Mouse (Mus musculus) neural tube, embryonic 14.5 days (tissue): ENCODE measurements around the gene Maml3. TPM values are rescaled to one million over a fixed set of nuclear protein-coding genes. Genes with fewer than 3 reads are reported as not detected.
A peak's percentile ranks its signal among the peaks of the same experiment; 100 is the strongest.

ENCODE experiments used
- ATAC-seq: fragments of 200-750 bp; cut with Nextera tagmentation; 2 replicates; pipeline ENCODE4 v1.8.0; 2017; ENCODE audit warnings: low read depth, mild to moderate bottlenecking, moderate TSS enrichment, moderate library complexity
- H3K27ac ChIP-seq: fragments of 300-500 bp; sonication (generic); 2 replicates; pipeline ENCODE4 v1.5.1; 2014; ENCODE audit warnings: low read depth, mild to moderate bottlenecking, control low read depth, low read length, moderate library complexity, mixed read lengths
- H3K27me3 ChIP-seq: fragments of 300-500 bp; sonication (generic); 2 replicates; pipeline ENCODE4 v1.6.1; 2014; ENCODE audit warnings: low read length; ENCODE audit not compliant: control insufficient read depth, insufficient read depth
- H3K36me3 ChIP-seq: fragments of 300-500 bp; sonication (generic); 2 replicates; pipeline ENCODE4 v1.6.1; 2014; ENCODE audit warnings: low read length, mixed read lengths; ENCODE audit not compliant: control insufficient read depth, insufficient read depth
- H3K4me1 ChIP-seq: fragments of 300-500 bp; sonication (generic); 2 replicates; pipeline ENCODE4 v1.6.1; 2014; ENCODE audit warnings: low read length; ENCODE audit not compliant: control insufficient read depth, insufficient read depth
- H3K4me2 ChIP-seq: fragments of 300-500 bp; sonication (generic); 2 replicates; pipeline ENCODE4 v1.6.1; 2014; ENCODE audit warnings: mild to moderate bottlenecking, low read depth, low read length, control low read depth
- H3K4me3 ChIP-seq: fragments of 300-500 bp; sonication (generic); 2 replicates; pipeline ENCODE4 v1.5.1; 2014; ENCODE audit warnings: low read depth, low read length, control low read depth, mixed read lengths
- H3K9ac ChIP-seq: fragments of 300-500 bp; sonication (generic); replicated peaks from 2 replicates; pipeline ENCODE4 v1.6.1; 2014; ENCODE audit warnings: low read depth, mild to moderate bottlenecking, control low read depth, low read length, mixed read lengths
- H3K9me3 ChIP-seq: fragments of 300-500 bp; sonication (generic); 2 replicates; pipeline ENCODE4 v1.6.1; 2016; ENCODE audit warnings: low read length; ENCODE audit not compliant: control insufficient read depth
- WGBS: fragments of 180-500 bp; shearing (Covaris S2); extraction: QIAGEN DNeasy Blood & Tissue Kit; methylation state at CpG from one replicate; pipeline ENCODE4 v1.1.7; 2014; 5-methylcytosine and 5-hydroxymethylcytosine counted together
- polyA plus RNA-seq: library from polyadenylated mRNA; unstranded; fragments of >200 nt; fragmentation: Nextera tagmentation; extraction: Ambion mirVana; gene quantifications from 2 replicates; pipeline ENCODE4 v1.2.1, GENCODE M21; 2014

The Maml3 gene
- polyA plus RNA-seq, 1 experiment from 2014 or later: 8.2 TPM

GRCm38 (mm10) chr3:52007602-52008252 lies 97.1 kb downstream of the Maml3 start:
- Histone ChIP-seq H3K27me3 (no peaks in the 10 kb centered on the region), H3K36me3 (no peaks in the 10 kb centered on the region), H3K4me3 (peak overlapping the region; percentile 14), H3K4me1 (peaks cover 8% of the 10 kb centered on the region), H3K4me2 (peak overlapping the region; percentile 52), H3K27ac (peak overlapping the region; percentile 90), H3K9me3 (no peaks in the 10 kb centered on the region), H3K9ac (peak overlapping the region; percentile 41)
- peak; percentile 93 for ATAC-seq
- 0% methylated on average over 18 of the region's 21 CpGs for WGBS

GRCm38 (mm10) chr3:52006721-52007330 lies 98.0 kb downstream of the Maml3 start:
- no peak for ATAC-seq
- H3K9ac ChIP-seq: peak overlapping the region; percentile 41
- H3K4me1 ChIP-seq: peaks cover 8% of the 10 kb centered on the region
- peak overlapping the region; percentile 90 for H3K27ac ChIP-seq
- H3K4me3 ChIP-seq: peak overlapping the region; percentile 14; the same call in 1 of the 2 replicates
- H3K27me3 ChIP-seq: no peaks in the 10 kb centered on the region
- no peaks in the 10 kb centered on the region for H3K9me3 ChIP-seq
- H3K4me2 ChIP-seq: peak overlapping the region; percentile 52
- H3K36me3 ChIP-seq: no peaks in the 10 kb centered on the region
- 47% methylated on average over 9 of the region's 9 CpGs for WGBS

GRCm38 (mm10) chr3:52003663-52004062 lies 101.2 kb downstream of the Maml3 start:
- Histone ChIP-seq H3K27me3 (no peaks in the 10 kb centered on the region), H3K9me3 (no peaks in the 10 kb centered on the region), H3K36me3 (no peaks in the 10 kb centered on the region), H3K9ac (no peak overlapping the region), H3K4me2 (no peak overlapping the region), H3K27ac (no peak overlapping the region), H3K4me3 (no peak overlapping the region), H3K4me1 (no peaks in the 10 kb centered on the region)
- WGBS: 93% methylated on average over 6 of the region's 6 CpGs
- ATAC-seq: no peak

GRCm38 (mm10) chr3:52001518-52001895 lies 103.4 kb downstream of the Maml3 start:
- Histone ChIP-seq H3K9ac (no peak overlapping the region), H3K9me3 (no peaks in the 10 kb centered on the region), H3K36me3 (no peaks in the 10 kb centered on the region), H3K4me1 (peaks cover 6% of the 10 kb centered on the region; the same call in 1 of the 2 replicates), H3K4me3 (no peak overlapping the region), H3K27me3 (no peaks in the 10 kb centered on the region), H3K4me2 (no peak overlapping the region), H3K27ac (no peak overlapping the region)
- WGBS: 61% methylated on average over 9 of the region's 9 CpGs
- no peak for ATAC-seq

GRCm38 (mm10) chr3:52000871-52001517 lies 103.9 kb downstream of the Maml3 start:
- WGBS: 90% methylated on average over 10 of the region's 10 CpGs
- Histone ChIP-seq H3K4me3 (no peak overlapping the region), H3K4me1 (peaks cover 6% of the 10 kb centered on the region; the same call in 1 of the 2 replicates), H3K9me3 (no peaks in the 10 kb centered on the region), H3K9ac (no peak overlapping the region), H3K4me2 (no peak overlapping the region), H3K27me3 (no peaks in the 10 kb centered on the region), H3K36me3 (no peaks in the 10 kb centered on the region), H3K27ac (no peak overlapping the region)
- no peak for ATAC-seq

GRCm38 (mm10) chr3:51999671-52000437 lies 105.0 kb downstream of the Maml3 start:
- H3K9ac ChIP-seq: no peak overlapping the region
- no peak for ATAC-seq
- H3K9me3 ChIP-seq: no peaks in the 10 kb centered on the region
- H3K4me2 ChIP-seq: no peak overlapping the region
- H3K4me3 ChIP-seq: no peak overlapping the region
- peaks cover 6% of the 10 kb centered on the region; the same call in 1 of the 2 replicates for H3K4me1 ChIP-seq
- H3K27ac ChIP-seq: no peak overlapping the region
- no peaks in the 10 kb centered on the region for H3K27me3 ChIP-seq
- 91% methylated on average over 21 of the region's 21 CpGs for WGBS
- no peaks in the 10 kb centered on the region for H3K36me3 ChIP-seq

- H3K4me1 ChIP-seq: peaks cover 8% of the 10 kb centered on the region; the same call in 1 of the 2 replicates
- H3K9me3 ChIP-seq: no peaks in the 10 kb centered on the region
- H3K36me3 ChIP-seq: no peaks in the 10 kb centered on the region
- H3K27me3 ChIP-seq: no peaks in the 10 kb centered on the region
- H3K9ac ChIP-seq: no peak overlapping the region
- no peak overlapping the region for H3K4me3 ChIP-seq
- WGBS: 63% methylated on average over 21 of the region's 21 CpGs
- H3K4me2 ChIP-seq: no peak overlapping the region
- no peak for ATAC-seq
- H3K27ac ChIP-seq: no peak overlapping the region
Measured at GRCm38 (mm10) chr3:51998511-51999399, 106.1 kb downstream of the Maml3 start.

- no peak overlapping the region for H3K27ac ChIP-seq
- peaks cover 8% of the 10 kb centered on the region; the same call in 1 of the 2 replicates for H3K4me1 ChIP-seq
- ATAC-seq: no peak
- H3K27me3 ChIP-seq: no peaks in the 10 kb centered on the region
- no peaks in the 10 kb centered on the region for H3K36me3 ChIP-seq
- WGBS: 85% methylated on average over 11 of the region's 11 CpGs
- no peaks in the 10 kb centered on the region for H3K9me3 ChIP-seq
- no peak overlapping the region for H3K4me3 ChIP-seq
- H3K4me2 ChIP-seq: no peak overlapping the region
- no peak overlapping the region for H3K9ac ChIP-seq
Measured at GRCm38 (mm10) chr3:51997616-51998015, 107.3 kb downstream of the Maml3 start.
